Mouse (Mus musculus) heart, adult 18-20 months (tissue): ENCODE data around the gene Tmem184b. TPM values are rescaled to one million over a fixed set of nuclear protein-coding genes. Genes with fewer than 3 reads are reported as not detected.

Source experiments
- DNase-seq, 2 experiments: peaks; one replicate each; pipeline ENCODE4 v3.0.0; 2021 to 2022; ENCODE audit warnings: mixed read lengths in 1 of 2
- total RNA-seq, 2 experiments: library from RNA; stranded (reverse); gene quantifications; 2 replicates each; pipeline ENCODE4 v1.2.3; 2021

The Tmem184b gene
- total RNA-seq, 2 experiments from 2014 or later: 34.8 to 36.7 TPM

DNA sequence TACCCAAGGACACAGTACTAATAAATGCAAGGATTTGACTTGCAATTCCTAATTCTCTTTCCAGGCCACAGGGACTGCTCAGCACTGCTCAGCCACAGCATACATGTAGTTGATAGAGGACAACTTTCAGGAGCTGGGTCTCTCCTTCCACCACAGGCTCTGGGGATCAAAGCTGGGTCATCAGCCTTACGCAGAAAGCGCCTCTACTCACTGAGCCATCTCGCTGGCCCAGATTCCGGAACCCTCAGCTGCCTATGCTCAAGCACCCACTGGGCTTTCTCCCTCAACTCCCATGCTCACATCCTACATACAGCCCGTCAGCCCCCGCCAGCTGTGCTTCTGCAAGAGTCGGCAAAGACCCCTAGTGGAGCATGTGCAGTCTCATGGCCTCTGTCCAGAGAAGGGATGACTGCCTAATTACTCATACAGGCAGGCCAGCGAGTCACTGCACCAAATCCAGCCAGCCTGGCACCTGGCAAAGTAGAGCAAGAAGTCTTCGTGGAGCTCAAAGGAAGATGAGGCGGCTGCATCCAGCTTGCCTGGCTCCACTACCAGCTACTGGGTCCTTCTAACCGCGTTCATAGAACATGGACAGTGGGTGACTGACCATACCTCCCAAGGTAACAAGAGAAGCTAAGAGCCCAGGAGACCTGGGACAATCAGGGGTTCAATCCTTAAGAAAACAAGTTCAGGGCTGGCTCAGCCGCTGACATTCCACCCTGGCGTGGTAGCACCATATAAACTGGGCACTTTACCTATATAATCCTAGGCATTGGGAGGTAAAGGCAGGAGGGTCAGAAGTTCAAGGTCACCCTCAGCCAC is 3.9 kb downstream of the Tmem184b start:
- DNase-seq: peak in 1 of 2 experiments; percentile 39

DNA sequence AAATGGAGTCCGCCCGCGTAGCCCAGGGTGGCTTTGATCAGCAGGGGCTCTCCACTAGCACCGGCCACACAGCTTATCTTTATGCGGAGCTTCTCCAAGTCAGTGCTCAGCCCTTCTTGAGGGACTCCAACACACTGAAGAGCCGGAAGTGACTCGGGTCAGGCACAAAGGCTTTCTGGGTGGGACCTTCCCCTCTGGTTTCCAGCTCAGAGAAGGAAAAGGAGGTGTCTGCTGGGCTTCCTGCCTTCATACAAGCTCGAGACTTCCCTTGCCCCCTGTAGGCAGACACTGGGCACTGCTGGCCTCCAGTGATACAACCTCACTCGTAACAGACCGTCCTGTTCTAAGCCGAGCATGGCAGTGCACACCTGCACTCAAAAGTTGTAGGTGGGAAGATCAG is 6.6 kb downstream of the Tmem184b start:
- DNase-seq: peak; percentile 72 to 89

DNA sequence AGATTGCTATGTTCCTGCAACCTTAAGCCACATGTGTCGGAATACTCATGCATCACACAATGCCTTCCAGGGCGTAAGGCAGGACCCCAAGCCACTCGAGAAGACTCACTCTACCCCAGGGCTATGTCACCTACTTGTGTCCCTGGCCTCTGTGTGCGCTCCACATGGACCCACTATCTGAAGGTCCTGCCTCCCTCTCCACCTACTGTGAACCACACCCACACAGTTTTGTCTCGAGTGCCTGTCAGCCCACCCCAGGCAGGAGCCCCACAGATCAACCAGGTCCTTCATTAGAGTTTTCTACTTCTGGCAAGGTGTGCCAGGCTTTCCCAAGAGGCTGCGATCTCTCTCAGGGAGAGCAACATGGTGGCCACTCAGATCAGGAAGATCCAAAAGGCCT is 8.1 kb downstream of the Tmem184b start:
- DNase-seq: peak in 1 of 2 experiments; percentile 30

DNA sequence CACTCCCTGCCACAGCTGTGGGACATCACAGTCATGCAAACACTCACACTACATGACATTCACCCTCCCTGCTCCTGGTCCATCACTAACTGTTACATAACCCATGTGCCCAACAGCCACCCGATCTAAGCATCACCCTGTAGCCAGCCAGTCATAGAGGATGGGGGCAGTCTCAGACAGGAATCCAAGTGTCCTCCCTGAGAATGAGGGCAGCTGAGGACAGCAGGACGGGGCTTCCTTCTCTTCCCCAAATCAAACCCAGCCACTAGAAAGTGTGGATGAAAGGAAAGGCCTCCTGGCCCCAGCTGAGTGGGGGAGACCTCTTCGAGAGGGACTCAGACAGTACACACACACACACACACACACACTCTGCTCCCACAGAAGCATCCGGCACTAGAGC is 8.5 kb downstream of the Tmem184b start:
- DNase-seq: peak in 1 of 2 experiments; percentile 29

DNA sequence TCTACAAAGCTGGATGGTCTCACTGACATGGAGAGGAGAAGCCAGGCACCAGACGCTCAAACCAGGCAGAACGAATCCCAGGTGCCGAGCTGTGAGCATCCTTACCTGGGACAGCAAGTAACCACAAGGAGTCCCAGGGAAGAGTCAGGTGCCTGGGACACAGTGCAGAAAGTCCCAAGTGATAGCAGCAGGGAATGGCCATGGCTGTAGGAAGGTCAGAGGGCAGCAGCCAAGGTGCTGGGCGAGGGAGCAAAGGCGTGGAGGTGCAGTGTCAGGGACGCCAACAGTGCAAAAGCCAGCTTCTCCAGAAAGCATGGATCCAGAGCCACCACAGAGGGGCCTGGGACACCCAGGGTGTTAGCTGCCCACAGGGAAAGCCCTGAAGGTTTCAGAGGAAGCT is 10.3 kb downstream of the Tmem184b start:
- DNase-seq: no peak

DNA sequence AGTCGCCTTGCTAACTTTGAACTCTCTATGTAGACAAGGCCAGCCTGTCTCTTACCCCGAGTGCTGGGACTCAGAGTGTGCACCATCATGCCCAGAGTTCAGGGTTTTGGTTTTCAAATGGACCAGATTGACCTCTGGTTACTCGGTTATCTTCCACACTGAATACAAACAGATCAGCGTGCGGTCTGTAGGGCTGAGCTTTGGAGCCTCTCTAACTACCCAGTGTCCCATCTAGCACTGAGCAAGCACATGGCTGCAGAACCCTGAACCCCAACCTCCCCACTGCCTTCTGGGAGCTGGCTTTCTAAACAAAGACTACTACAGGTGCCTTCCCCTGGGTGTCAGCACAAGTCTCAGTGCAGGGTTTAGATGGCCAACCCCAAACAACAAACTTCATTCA is 10.8 kb downstream of the Tmem184b start:
- no peak for DNase-seq

DNA sequence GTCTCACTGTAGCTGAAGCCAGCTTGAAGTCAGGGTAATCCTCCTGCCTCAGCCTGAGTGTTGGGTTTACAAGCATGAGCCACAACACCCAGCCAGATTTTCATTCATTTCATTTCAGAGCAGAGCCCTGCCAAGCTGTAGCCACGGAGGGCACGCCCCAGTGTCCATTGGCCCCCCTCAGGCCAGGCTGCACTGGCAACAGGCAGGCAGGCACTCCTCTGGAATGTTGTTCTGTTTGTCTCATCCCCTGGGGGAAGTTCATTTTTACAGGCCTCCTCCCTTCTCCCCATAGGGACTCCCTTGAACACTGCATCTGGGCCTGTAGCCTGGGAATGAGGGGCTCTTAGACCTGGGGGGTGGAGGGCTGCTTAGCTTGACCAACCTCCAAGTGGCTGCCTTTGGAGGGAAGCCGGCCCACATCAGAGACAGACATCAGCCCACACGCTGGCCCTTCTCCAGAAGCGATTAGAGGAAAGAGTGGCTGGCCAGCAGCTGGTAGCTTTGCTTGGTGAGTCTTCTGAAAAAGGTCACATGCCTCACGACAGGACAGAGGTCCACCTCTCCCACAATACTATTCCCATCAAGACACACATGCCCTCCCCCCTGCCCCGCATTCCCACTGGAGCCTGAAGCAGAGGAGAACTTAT is 11.8 kb downstream of the Tmem184b start:
- peak; percentile 86 to 88 for DNase-seq

DNA sequence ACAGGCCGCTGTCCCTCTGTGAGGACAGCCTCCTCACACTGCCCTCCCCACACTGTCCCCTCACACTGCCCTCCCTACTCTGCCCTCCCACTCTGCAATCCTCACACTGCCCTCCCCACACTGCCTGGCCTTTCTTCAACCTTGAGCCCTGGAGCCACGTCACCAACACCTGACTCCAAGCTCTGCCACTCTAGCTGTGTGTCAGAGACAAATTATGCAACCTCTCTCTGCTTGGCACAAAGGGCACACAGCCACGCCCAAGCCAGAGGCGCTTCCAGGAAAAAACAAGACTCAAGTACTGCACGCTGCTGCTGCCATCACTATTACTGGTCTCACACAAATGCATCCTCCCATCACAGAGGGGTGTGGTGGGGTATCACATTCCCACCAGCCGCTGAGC is 12.9 kb downstream of the Tmem184b start:
- peak in 1 of 2 experiments; percentile 36 for DNase-seq

DNA sequence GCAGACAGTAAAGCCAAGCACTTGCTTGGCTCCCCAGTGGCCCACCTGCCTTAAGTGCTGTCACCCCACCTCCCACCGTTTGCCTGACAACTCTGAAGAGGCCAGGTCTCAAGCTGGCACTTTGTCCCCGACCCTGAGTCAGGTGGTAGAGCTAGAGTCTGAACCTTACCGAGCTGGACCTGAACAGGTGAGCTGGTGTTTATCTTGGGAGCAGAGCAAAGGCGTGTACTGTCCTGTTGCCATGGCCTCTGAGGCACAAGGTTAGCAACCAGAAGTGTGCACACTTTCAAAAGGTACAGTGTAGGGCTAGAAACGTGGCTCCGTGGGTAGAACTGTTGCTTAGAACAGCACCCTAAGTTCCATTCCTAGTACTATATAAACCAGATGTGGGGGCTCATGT is 15.2 kb downstream of the Tmem184b start:
- DNase-seq: no peak

DNA sequence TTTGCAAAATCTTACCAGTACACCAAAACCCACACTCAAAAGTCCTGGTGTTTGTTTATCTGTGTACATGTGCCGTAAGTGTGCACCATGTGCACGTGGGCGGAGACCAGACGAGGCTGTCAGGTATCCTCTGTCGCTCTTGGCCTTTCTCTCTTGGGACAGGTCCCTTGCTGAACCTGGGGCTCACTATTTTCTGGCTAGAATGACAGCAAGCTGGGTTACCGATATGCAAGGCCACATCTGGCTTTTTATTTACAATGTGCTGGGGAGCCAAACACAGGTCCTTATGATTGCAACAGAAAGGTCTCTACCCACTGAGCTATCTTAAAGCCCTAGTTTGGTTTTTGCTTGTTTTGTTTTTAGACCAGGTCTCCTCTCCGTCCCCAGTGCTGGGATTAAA is 15.8 kb downstream of the Tmem184b start:
- no peak for DNase-seq

DNA sequence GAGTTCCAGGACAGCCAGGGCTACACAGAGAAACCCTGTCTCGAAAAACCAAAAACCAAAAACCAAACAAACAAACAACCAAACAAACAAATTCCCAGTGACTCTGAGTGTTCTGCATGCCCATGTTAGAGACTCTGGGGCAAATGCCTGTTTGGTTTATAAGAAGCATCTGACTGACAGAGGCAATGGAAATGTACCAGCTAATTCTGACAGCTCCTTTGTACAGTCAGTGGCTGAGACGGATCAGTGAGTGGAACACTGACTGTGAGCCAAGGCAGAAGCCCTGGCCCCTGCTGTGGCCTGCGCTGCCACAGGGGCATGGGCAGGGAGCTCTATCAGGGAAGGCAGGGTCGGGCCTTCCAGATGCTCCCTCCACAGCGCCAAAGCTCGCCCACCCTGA is 16.3 kb downstream of the Tmem184b start:
- DNase-seq: no peak

DNA sequence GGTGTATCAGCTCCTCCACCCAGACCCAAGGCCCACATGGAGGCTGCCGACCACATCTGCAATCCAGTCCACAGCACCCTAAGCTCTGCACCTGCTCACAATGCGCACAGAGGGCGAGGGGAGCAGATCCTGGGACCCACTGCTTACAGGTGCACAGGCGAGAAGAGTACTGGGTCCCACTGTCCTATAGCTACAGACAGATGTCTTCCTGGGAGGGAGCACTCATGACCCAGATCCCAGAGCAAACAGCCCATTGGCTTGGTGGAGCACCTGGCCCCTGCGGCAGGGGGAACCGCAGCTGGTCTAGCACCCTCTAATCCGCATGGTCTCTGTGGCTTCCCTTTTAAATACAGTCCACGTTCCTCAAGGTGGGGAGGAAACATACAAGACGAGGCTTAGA is 21.7 kb downstream of the Tmem184b start:
- no peak for DNase-seq

DNA sequence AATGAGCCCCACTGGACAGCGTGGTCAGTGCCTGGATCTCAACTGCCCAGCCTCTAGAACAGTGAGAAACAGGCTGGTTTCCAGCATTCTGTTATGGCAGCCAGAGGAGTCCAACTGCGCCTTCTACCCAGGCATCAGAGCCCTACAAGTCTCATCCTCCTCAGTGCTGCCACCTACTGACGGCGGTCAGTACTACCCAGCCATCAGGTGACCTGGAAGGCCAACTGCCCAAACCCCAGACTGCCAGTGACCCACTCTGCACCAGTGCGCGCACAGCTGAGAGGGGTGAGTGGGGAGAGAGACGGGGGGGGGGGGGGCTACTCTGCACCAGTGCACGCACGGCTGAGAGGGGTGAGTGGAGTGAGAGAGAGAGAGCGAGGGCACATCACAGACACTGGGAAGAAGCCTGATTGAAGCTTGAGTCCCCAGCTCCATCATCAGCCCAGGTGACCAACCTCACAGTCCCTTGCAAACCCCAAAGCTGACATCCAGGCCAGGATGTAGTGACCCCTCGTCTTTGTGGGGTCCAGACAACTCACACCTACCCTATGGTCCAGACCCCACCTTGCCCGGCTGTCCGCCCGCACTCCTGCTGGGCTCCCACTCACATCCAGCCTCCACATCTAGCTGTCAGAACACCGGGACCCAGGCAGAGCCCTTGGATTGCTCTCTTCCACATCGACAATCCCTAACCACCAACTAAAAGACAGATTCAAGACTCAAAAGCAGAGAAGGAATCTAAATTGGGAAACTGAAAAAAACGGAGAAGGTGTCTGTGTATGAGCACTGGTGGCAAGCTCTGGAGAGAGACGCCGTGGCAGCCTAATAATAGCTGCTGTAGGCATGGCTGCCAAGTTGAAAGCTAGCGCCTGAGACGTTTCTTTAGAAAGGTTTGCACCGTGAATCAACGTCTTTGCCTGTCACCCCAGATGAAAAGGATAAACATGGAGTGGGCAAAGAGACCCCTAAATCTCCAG is 22.6 kb downstream of the Tmem184b start:
- peak; percentile 82 to 90 for DNase-seq

DNA sequence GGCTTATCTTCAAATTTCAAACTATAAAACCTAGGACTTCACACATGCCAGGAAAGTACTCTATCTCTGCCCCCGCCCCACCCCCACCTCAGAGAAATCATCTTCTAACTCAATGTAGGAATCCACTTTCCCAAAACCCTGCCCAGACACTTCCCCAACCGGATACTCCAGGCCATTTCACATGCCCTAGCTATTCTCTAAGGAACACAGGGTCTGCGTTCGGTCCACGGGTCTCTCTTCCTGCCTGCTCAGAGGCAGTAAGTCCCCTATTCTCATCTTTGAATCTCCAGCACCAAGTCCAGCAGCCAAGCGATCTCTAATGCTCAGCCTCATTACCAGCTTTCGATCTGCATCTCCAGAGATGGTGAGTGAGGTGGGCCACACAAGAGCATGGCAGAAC is 23.7 kb downstream of the Tmem184b start:
- DNase-seq: peak in 1 of 2 experiments; percentile 35

DNA sequence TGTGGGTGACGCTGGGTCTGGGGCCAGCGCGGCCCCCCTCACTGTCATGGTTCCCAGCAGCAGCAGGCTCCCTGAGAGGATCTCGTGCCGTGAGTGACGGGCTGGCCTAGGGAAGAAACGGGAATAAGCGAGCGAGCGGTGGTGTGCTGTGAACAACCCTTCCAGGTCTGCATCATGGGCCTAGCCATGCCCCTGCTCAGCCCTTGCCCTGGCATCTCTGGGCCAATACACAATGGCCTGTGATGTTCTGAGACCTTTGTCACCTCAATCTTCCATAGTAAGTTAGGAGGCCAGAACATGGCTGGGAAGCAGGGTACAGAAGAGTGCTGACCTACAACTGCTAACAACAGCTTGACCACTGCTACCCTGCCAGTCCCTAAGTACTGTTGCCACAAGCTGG is 24.8 kb downstream of the Tmem184b start:
- DNase-seq: peak in 1 of 2 experiments; percentile 20

DNA sequence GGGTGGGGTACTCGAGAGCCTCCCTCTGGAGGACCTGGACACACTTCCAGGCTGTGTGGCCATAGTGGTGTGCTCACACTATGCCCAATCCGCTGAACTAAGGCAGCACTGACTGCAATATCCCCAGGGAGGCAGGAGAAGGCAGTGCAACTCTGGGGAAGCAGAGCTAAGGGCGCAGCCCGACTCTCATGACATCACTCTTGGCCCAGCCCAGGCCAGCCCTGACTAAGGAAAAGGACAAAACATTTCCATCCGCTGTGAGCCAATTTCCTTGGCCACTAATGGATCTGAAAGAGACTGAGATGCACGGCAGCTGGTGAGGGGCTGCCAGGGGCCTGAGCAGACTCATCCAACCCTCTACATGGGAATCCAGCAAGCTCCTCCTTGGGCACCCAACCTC is 25.7 kb downstream of the Tmem184b start:
- DNase-seq: peak; percentile 89 to 95

DNA sequence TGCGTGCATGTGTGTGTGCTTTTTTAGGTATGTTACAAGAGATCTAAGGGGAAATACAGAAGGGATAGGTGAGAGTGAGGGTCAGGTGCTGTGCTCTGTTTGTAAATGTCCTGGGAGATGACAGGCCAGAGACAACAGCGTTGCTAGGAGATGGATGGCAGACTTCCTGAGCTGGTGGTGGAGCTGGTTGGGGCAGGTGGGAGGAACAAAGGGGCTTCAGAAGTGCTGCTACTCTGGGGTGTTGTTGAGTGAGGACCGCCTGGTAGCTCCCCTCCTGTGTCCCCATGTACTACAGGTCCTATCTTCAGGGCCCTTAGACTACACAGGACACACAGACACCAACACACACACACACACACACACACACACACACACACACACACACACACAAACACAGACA is 28.6 kb downstream of the Tmem184b start:
- no peak for DNase-seq

DNA sequence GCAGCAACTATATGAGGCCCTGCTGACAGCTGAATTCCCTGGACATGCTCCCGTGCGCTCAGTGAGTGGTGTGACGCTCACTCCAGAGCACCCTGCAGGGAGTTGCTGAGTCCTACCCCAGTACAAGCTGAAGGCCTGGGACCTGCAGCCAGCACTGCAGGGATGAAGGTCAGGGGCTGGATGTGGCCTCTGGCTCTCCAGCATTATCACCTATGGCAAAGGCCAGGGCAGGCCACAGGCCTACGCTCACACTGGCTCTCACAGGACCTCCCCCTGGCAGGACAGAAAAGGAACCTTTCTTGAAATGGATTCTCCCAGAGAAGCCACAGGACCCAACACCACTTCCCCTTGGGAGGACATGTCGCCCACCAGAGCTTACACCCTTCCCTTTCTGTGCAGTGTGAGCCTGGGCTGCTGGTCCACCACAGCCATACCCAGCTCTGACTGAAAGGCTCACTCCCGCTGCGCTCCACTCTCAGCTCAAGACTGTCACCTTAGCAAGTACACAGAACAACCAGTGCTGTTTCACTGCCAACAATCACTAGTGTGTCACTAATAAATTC is 33.0 kb downstream of the Tmem184b start:
- no peak for DNase-seq

DNA sequence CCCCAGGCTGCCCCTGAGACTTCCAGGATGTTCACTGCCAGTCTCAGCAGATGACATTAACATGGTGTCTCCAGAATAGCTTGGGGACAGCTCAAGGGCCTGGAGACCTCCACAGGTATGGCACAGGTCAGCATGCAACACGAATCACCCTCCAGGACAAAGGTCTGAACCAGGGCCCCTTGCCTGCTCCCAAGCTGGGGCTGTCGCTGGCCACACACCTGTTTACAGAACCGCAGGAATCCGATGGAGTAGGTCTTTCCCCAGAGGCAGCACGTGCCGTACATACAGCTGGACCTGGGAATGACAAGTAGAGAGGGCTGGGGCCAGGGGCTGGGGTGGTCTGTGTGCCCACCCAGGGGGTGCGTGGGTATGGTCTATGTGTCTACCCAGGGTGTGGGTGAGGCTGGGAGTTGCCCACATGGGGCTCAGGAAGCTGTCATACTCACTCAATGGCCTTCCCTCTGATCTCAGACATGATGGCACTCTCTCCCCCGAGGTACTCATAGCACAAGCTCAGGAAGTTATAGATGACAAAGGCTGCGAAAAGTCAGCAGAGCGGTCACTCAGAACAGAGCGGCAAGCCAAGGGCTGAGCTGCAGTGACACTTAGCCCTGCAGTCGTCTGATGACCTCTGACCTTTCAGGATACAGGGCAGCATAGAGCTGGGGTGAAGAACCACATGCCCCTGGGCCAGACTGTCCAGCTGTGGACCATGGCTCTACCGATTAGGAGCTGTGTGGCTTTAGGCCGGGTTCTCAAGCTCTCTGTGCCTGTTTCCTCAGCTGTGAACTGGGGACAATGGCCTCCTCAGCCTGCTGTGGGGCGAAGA is 33.7 kb downstream of the Tmem184b start:
- no peak for DNase-seq

DNA sequence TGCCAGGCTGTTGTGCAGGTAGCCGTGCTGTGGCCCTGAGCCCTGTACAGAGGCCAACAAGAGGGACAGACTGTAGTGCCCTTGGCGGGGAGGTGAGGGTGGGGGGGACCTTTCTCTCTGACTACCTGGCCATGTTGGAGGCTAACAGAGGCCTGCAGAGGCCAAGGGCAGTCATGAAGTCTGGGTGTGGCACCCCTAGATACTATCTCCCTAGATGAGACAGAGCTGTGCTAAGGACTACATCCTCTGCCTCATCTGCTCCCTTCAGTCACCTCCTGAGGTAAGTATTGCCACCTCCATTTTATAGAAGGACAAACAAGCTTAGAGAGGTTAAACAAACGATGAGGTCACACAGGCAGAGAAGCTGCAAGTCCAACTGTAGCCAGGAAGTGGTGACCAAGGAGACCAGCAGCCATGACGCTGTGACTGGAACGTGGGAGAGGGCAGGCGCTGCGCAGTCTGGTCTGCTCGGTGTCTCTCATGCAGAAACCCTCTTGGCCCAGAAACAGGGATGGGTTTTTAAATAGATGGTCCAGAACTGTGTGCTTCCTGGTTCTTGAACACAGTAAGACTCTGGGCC is 34.4 kb downstream of the Tmem184b start:
- peak; percentile 60 to 72 for DNase-seq

DNA sequence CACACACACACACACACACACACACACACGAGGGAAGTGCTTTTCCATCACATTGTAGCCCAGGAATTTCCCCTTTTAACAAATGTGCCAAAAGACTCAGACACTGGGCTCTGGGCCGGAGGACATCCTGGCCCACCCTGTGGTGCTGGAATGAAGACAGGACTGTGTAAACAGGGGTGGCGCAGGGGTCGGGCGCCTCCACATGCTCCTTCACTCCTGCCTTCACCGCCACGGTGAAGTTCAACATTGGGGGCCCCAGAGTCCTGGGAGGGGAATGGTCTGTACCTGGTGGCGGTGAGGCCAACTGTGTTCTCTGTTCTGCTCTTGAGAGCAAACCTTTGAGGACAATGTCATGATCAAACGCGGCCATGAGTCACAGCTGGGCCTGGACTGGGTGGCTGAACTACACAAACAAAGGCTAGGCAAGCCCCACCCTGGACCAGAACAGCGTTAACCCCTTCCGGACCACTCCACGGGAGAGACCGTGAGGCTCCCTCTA is 35.0 kb downstream of the Tmem184b start:
- DNase-seq: peak; percentile 84 to 88
